Mouse (Mus musculus): ENCODE measurements around the gene Nat10.

The Nat10 gene

GRCm38 (mm10) chr2:103745481-103745880, 15.6 kb downstream of the Nat10 start:
- no peak for DNase-seq

GRCm38 (mm10) chr2:103743988-103744387, 17.1 kb downstream of the Nat10 start:
- peak; percentile 34 for DNase-seq

GRCm38 (mm10) chr2:103743536-103743935, 17.5 kb downstream of the Nat10 start:
- DNase-seq, result no peak

DNA sequence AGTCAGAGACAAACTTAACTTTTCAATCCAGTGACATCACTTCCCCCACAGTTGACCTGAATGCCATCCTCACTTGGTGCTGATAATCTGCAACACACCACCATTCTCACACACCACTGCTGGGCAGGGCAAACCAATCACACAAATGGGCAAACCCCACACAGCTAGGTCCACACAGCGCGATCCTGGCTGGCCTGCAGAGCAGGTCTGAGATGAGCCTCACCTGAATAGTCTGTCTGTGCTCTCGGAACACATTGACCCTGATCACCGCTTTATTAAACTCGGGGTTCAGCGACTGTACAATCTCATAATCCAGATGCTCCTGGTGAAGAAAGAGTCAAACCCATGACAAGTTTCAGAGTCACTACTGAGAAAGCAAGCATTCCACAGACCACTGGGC, 18.2 kb downstream of the Nat10 start:
- no peak for DNase-seq

DNA sequence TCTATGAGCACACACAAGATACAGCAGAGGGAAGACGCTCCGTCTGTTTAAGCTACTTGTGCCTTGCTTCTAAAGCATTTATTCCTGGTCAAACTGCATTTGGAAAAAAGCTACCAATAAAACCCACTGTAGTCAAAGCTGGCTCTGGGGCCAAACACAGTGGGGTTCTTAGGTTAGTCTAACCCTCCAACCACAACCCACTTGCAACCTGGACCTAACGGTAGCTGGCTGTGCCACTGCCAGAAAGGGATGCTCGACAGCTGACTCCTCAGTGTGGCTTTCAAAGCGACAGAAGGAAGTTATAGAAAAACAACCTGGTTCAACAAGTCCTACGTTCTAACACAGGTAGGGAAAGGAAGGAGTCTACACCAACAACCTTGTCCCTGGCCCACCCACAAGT, 29.6 kb downstream of the Nat10 start:
- DNase-seq, result no peak

- DNase-seq, result peak; percentile 79
These were observed 30.1 kb downstream of the Nat10 start for GRCm38 (mm10) chr2:103730999-103731398.

DNA sequence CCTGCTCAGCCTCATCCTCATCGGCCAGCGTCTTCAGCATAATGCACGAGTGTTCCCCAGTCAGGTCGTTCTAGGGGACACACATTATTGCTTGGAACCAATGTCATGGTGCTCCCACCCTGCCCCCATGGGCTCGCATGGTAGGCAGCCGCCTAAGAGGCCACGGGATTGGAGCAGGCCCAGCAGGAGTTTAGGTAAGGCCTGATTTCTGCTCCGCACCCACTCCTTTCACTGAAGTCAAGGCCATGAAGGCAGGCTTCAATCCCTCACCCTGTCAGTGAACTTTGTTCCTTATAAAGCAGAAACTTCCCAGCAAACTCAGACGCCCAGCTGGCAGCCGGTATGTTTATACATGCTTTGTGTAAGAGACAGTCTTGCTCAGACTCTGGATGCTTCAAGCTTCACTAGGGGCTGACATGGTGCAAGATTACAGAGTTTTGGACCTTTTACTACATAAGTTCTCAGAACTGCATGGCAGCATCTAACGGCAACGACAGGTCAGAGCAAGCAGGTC, 33.0 kb downstream of the Nat10 start:
- DNase-seq, result no peak

GRCm38 (mm10) chr2:103724521-103724920, 36.5 kb downstream of the Nat10 start:
- DNase-seq, result no peak

GRCm38 (mm10) chr2:103719292-103719646, 41.8 kb downstream of the Nat10 start:
- no peak for DNase-seq

DNA sequence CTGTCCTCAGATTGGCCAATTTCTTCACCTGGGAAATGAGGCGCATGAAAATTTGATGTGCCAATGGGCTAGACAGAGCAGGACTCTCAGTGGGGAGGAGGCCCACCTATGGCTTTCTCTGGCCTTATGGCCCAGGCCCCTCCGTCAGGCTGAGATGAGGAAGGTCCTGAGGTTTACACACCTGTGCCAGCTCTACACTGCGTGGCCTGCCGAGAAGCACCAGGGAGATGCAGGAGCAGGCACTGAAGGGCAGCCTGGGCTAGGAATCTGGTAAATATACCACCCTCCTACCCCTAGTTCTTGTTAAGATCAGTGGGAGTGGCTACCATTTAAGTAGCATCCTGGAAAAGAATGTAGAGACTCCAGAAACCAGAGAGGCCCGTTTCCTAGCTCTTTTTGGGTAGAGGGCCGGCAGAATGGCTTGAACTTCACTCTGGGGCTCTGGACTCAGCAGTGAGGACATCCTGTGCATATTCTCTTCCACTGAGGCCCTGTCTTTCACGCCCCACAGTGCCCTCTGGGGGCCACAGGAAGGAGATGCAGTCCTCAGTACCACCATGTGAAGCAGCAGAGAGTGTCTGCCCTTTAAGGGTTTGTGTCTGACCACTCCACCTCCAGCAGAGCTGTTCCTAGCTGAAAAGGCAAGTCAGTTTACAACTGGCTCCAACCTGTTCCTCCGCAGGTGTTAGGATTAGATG, 42.3 kb downstream of the Nat10 start:
- DNase-seq, result peak; percentile 53

DNA sequence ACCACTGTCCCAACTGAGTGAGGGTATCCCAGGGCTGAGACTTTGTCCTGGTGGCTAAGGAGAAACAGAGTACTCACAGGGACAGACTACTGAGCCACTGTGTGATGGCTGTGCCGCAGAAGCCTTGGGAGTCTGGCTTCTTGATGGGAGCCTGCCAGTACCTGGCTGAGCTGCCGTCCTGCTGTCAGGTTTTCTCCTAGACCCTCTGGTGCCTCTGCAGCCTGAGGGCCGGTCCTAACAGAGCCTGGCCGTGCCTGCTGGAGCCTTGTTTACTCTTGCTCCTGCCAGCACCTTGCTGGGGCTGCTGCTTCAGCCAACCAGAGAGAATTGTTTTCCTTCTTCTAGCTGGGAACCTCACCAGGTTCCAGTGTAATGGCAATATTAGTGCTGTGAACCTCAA, 46.7 kb downstream of the Nat10 start:
- no peak for DNase-seq

DNA sequence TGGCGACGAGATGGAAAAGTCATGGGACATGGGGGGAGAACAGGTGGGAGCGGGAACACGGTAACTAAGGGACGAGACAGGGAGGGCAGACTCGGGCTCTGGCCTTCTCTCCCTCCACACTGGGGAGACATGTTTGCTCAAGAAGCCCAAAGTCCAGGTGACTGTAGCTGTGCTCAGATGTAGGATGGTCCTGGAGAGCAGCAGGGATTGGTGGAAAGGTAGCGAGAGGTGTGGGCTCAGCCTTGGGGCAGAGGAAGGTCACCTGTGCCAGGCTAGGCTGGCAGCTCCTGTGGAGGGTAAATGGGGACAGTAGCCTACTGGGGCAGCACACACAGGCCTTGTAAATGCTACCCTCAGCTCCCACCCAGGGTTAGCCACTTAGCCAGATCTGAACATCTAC, 47.2 kb downstream of the Nat10 start:
- no peak for DNase-seq

- DNase-seq, result no peak
These were observed 50.2 kb downstream of the Nat10 start for GRCm38 (mm10) chr2:103710849-103711248.

DNA sequence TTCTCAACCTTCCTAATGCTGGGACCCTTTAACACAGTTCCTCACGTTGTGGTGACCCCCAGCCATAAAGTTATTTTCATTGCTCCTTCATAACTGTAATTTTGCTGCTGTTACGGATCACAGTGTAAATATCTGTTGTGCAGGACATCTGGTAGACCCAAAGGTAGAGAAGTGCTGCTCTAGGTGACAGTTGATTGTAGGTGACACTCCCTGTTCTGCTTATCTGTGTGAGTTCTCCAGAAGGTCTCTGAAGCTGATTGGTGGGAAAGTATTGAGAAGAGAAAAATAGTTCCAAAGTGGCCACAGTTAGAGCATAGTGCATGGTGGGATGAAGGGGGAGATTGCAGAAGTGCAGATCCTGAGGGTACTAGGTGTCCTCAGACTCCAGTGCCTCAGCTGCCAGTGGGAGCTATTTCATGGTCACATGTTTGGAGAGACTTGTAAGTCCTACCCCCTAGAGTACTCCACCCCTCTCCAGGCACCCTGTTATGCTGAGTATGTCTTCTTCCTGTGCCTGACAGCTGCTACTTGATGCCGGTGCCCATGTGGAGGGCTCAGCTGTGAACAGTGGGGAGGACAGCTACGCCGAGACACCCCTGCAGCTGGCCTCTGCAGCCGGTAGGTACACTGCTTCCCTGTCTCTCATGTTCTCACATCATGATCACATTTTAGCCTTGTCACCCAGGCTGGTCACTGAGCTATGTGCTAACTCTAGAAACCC, 53.9 kb downstream of the Nat10 start:
- DNase-seq, result no peak

DNA sequence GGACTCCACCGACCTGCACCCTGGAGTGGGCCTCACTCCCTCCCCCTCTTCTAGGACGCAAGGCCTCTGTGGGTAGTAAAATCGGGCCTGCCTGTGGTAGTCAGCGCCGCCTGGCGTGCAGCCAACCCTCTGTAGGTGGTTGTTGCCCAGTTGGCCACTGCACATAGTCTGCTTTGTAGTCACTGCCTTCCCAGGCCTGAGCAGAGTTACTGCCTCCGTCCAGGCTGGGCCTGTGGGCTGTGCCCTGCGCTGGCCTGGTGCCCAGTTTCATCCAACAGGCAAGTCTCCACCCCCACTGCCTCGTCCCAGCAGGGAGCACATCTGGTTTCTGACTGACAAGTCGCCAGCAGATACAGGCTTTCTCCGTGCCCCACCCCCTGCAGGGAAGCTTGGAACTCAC, 54.8 kb downstream of the Nat10 start:
- DNase-seq, result peak; percentile 85

- no peak for DNase-seq
These were observed 55.2 kb downstream of the Nat10 start for GRCm38 (mm10) chr2:103705826-103706225.

DNA sequence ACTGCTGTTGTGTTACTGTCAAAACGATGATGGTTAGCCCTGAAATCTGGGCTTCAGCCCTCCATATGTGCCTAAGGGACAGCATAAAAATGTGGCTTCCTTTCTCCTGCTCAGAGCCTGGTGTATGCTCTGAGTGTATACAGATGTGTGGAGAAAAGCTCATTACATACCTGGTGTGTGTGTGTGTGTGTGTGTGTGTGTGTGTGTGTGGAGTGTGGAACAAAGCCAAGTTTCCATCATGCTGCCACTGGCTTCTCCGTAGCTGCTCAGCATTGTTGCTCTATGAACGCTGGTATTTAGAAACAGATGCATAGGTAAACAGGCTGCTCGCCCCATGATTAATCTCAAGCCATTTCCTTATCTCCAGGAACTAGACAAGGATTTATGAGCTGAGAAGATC, 57.2 kb downstream of the Nat10 start:
- DNase-seq, result no peak

DNA sequence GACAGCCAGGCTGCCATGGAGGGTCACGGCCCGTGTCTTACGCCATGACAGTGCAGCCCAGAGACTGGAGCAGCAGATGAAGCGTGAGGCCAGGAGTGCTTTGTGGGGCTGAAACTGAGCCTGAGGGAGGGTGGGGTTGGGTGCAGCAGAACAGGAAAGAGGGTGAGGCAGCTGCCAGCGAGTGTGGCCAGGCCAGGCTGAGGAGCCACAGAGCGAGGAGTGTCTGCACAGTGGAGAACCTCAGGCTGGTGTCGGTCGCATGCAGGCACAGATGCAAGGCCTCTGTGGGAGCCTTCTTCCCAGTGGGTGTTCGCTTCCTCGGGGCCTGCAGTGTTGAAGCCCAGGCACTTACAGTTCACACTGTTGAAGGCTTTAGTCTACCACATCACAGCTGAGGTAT, 57.7 kb downstream of the Nat10 start:
- no peak for DNase-seq

- no peak for DNase-seq
These were observed 60.6 kb downstream of the Nat10 start for GRCm38 (mm10) chr2:103700514-103700913.

DNA sequence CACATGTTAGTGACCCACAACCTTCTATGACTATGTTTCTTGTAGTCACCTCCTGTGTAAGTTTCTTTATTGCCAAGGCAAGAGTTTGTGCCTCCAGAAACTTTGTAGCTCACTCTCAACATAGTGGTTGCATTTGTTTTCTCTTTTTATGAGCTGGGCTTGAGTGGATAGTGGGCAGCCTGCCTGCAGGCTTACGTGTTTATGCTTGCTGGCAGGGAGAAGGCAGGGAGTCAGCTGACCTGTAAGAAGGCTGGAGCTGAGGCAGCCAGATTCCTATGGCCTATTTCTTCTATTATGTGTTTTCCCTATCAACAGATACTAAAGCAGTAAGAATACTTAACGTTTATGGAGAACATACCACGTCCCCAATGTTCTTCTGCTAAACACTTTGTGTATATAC, 64.9 kb downstream of the Nat10 start:
- DNase-seq, result no peak

DNA sequence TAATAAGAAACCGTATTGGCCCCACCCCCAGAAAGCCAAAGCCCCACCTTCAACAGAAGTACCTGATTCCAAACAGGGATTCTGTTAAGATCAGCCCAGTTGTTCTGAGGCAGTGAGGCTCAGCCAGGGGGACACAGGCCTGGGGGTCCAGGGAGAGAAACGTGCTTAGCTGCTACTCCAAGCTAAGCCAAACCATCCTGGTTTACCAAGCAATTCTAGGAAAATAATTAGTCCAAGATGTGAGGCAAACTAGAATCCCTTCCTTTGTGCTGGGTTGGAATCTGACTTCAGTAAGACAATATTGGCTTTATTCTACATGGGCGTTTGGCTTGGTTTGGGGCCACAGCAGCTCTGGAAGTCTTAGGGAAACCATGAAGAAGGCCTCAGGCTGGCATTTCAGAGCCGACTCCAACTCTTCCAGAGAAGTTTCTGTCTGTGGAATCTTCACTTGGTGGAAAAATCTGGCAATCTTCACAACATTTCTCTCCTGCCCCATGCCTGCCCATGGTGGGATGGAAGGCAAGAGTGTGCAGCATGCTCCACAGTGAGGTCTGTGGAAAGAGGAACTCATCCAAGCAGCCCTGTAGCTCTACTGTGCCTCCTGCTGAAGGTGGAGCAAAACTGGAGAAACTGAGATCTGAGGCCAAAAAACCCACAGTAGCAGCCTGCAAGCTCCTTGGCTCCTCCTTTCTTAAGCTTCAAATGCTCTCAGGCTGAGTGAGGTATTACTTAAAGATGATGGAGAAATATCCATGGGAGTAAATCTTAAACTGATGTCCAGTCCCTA, 66.1 kb downstream of the Nat10 start:
- DNase-seq, result no peak

DNA sequence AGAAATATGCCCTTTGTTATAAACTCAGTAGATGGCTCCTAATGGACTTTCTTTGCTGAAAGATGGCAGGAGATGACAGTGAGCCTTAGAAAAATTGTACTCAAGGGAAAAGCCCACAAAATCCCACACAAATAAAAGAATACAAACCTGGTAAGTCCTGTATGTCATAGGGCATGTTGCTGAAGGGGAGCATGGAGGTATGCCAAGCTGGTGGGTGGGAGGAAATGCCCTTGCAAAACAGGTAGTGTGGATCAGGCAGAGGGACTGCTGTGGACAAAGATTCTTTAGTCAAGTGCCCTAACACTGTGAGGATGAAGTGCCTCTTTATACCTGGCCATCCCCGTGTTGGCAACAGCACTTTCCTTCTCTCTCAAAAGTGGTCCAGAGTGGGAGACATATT, 68.3 kb downstream of the Nat10 start:
- no peak for DNase-seq

- no peak for DNase-seq
These were observed 69.8 kb downstream of the Nat10 start for GRCm38 (mm10) chr2:103691278-103691677.

- DNase-seq, result no peak
These were observed 70.2 kb downstream of the Nat10 start for GRCm38 (mm10) chr2:103690828-103691227.

Data from layer of hippocampus, adult 9-11 months (tissue).